Mouse (Mus musculus) induced T-regulatory cell, adult 2 months (primary cell): ENCODE results near the gene Olfr531.
A peak's percentile ranks its signal among the peaks of the same experiment; 100 is the strongest.

Experiments
- DNase-seq: peaks from one replicate; pipeline ENCODE4 v3.0.0-alpha.2; 2012; ENCODE audit warnings: low read depth

Olfr531 gene

GRCm38 (mm10) chr7:140402818-140403217 lies at the start of gene Olfr531:
Olfr531 (minus strand) TSS chr7:140402918.
- DNase-seq, result no peak

DNA sequence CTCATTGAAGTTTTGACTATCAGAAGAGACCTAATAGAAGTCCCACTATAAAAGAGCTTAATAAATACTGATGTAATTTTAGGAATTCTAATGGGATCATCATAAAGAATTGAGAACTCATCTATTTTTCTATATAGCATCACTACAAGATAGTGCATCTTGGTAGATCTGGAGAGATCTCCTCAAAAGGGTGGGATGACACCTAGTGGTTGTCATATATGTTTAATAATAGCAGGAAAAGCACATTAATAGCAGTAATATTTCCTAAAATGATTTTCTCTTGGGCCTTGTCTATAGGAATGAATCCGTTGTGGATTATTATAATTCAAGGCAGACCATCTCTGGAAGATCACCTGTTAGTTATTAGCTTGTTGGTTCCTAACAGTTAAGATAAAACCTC lies 40.4 kb upstream of the Olfr531 start:
- peak; percentile 17 for DNase-seq

DNA sequence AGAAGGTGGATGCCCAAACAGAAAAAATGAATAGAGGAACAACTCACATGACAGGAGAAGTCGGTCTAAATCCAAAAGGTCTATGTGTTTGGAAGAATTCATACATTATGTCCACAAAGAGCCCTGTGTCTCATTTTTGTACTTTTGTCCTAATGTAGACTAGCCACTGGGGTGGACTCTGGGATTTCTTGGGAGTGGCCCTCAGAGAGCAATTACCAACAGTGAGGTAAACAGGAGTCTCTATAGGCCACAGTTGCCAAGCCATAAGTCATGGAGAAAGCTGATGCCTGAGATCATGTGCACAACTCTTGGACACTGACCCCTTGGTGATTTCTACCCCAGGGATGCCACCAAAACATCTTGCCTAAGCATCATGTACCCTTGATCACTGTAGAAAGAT lies 18.8 kb upstream of the Olfr531 start, which contains the start of gene Olfr532:
Olfr532 (minus strand) TSS at position 101 of the 400 bp plus-strand sequence.
- DNase-seq, result no peak

DNA sequence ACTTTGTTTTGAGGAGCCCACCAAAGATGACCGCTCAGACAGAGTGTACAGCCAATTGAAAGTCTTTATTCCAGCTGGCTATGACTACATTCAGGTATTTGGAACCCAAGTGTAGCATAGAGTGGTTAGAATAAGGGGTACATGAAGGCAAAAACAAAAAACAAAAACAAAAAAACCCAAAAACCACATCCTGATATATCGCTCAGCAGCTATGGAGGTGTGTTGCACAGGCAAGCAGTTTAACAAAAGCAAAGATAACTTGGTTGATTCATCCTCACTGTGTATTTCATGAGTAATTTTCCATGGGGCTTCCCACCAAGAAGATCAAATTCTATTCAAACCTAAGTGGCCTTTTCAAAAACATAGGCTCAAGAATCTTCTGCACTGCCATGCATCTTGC lies 25.8 kb downstream of the Olfr531 start:
- peak; percentile 75 for DNase-seq

GRCm38 (mm10) chr7:140376231-140376630 lies 26.5 kb downstream of the Olfr531 start, which contains the start of gene Olfr530:
Olfr530 (minus strand) TSS chr7:140376331.
- no peak for DNase-seq

DNA sequence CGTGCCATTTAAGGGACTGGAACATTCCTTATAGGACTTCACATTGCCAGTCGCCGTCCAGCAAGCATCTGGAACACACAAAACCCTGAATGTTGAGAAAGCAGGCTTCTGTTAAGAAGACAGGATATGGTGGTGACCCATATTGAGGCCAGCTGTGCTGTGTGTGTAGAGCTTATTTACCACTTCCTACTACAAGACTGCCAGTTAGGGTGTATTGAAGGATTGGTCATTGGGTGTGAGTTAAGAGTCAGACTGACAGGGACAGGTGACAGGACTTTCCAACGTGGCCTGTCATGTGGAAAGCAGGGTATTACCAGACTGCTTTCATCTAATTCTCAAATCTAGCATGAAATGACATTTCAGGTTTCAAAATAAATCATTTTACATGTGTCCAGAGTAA lies 28.4 kb downstream of the Olfr531 start:
- peak; percentile 71 for DNase-seq

- DNase-seq, result no peak
Observed at GRCm38 (mm10) chr7:140361571-140361970, 41.1 kb downstream of the Olfr531 start, which contains the start of gene Olfr60. Olfr60 (minus strand) TSS chr7:140361671.
